Mouse (Mus musculus) MN1 (cell line): ENCODE results near the gene Zmynd19.
"Not testable (repeated sequence)": the region's sequence is repeated elsewhere in the genome, so short reads cannot be mapped to it uniquely, and the experiment has no call there.

Source experiments
- DNase-seq: peaks from one replicate; pipeline ENCODE4 v3.0.0-alpha.2; 2016; ENCODE audit warnings: low spot score

Gene Zmynd19

GRCm38 (mm10) chr2:24942092-24942491 is 7.5 kb upstream of the Zmynd19 start:
- no peak for DNase-seq

GRCm38 (mm10) chr2:24944304-24944703 is 5.3 kb upstream of the Zmynd19 start:
- DNase-seq, result peak; percentile 53

GRCm38 (mm10) chr2:24950189-24950535 is 570 bp downstream of the Zmynd19 start:
- DNase-seq, result peak; percentile 29

- DNase-seq, result no peak
Measured at GRCm38 (mm10) chr2:24952537-24953055, 3.0 kb downstream of the Zmynd19 start.

GRCm38 (mm10) chr2:24960910-24961309 is 11.3 kb downstream of the Zmynd19 start:
- DNase-seq, result peak; percentile 61

GRCm38 (mm10) chr2:24962304-24963000 is 12.9 kb downstream of the Zmynd19 start, which contains the start of gene Dph7:
TSS of gene Dph7 (plus strand) at chr2:24962400.
- peak; percentile 84 for DNase-seq

GRCm38 (mm10) chr2:24970386-24970785 is 20.8 kb downstream of the Zmynd19 start:
- no peak for DNase-seq

- not testable (repeated sequence) for DNase-seq
Measured at GRCm38 (mm10) chr2:24974452-24974851, 24.9 kb downstream of the Zmynd19 start.

- DNase-seq, result peak; percentile 97
Measured at GRCm38 (mm10) chr2:24974906-24975703, 25.5 kb downstream of the Zmynd19 start, which contains the start of gene Mrpl41. TSS of gene Mrpl41 (minus strand) at chr2:24975098.

- peak; percentile 67 for DNase-seq
Measured at GRCm38 (mm10) chr2:24975704-24976297, 26.2 kb downstream of the Zmynd19 start, which contains the start of gene Pnpla7. TSS of gene Pnpla7 (plus strand) at chr2:24976033.

GRCm38 (mm10) chr2:24976960-24977359 is 27.4 kb downstream of the Zmynd19 start:
- DNase-seq, result no peak

GRCm38 (mm10) chr2:24987762-24988161 is 38.2 kb downstream of the Zmynd19 start:
- no peak for DNase-seq

GRCm38 (mm10) chr2:24995332-24995731 is 45.7 kb downstream of the Zmynd19 start:
- DNase-seq, result no peak

GRCm38 (mm10) chr2:24996471-24996870 is 46.9 kb downstream of the Zmynd19 start:
- DNase-seq, result no peak

- peak; percentile 11 for DNase-seq
Measured at GRCm38 (mm10) chr2:25000544-25001235, 51.1 kb downstream of the Zmynd19 start.

- no peak for DNase-seq
Measured at GRCm38 (mm10) chr2:25003946-25004786, 54.6 kb downstream of the Zmynd19 start.

GRCm38 (mm10) chr2:25006767-25007166 is 57.2 kb downstream of the Zmynd19 start:
- no peak for DNase-seq

GRCm38 (mm10) chr2:25008250-25008649 is 58.7 kb downstream of the Zmynd19 start:
- DNase-seq, result no peak
